Mouse (Mus musculus): ENCODE results near the gene Tmem123. TPM values are rescaled to one million over a fixed set of nuclear protein-coding genes. Genes with fewer than 3 reads are reported as not detected.

The Tmem123 gene
- polyA plus RNA-seq, 1 experiment from 2014 or later: 148 TPM

DNA sequence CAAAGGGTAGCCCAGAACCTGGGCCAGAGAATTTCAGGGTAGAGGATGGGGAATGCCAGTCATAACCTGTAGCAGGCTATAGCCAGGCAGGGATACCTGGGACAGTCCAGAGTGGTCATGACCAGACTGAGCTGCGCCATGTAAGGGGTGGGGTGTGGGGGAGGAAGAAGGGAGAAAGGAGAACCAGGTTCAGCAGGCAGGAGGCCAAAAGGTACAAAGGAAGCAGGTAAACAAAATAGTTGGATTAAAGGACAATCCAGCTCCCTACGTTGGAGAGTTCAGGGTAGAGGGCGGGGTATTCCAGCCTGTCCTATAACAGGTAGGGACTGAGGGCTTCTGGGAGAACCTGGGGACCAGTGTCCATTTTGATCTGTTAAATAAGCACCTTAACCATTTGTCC is 34.7 kb downstream of the Tmem123 start:
- Histone ChIP-seq H3K27ac (ENCODE audit: low read length) (no peak overlapping the region), H3K36me3 (ENCODE audit: control insufficient read depth, insufficient read depth, low read length) (peaks cover 5% of the 10 kb centered on the region), H3K4me1 (ENCODE audit: control insufficient read depth, insufficient read depth, low read length) (no peaks in the 10 kb centered on the region), H3K4me3 (ENCODE audit: low read depth, low read length) (no peak overlapping the region), H3K9me3 (ENCODE audit: control insufficient read depth, low read depth, low read length) (no peaks in the 10 kb centered on the region), H3K9ac (replicated peaks; ENCODE audit: low read depth, low read length) (no peak overlapping the region), H3K4me2 (replicated peaks; ENCODE audit: low read depth, low read length) (no peak overlapping the region), H3K27me3 (ENCODE audit: control insufficient read depth, insufficient read depth, low read length) (no peaks in the 10 kb centered on the region)
- WGBS: 85% methylated on average over 3 of the region's 3 CpGs
- ATAC-seq (ENCODE audit: insufficient number of reproducible peaks, insufficient read depth, low FRiP score, low read depth): no peak

DNA sequence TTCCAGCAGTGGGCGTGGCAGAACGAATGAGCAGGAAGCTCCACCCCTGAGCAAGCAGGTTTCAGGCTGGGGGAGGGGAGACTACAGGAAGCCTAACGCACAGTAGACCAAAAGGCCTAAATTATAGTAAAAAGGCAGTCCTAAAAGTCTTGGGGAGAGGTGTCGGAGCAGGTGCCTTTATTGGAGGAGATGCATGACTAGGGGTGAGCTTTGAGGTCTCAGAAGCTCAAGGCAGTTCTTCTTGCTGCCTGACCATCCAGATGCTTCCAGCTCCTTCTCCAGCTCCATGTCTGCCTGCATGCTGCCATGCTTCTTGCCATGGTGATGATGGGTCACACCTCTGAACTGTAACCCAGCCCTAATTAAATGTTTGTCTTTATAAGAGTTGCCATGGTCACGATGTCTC is 41.3 kb downstream of the Tmem123 start:
- no peaks in the 10 kb centered on the region for H3K36me3 ChIP-seq (ENCODE audit: control insufficient read depth, insufficient read depth, low read length)
- 59% methylated on average over 5 of the region's 5 CpGs for WGBS
- H3K9ac ChIP-seq (replicated peaks; ENCODE audit: low read depth, low read length): no peak overlapping the region
- ATAC-seq (ENCODE audit: insufficient number of reproducible peaks, insufficient read depth, low FRiP score, low read depth): 0 out of 2 replicates have a peak, but pooled peaks have one; percentile 18
- no peaks in the 10 kb centered on the region for H3K4me1 ChIP-seq (ENCODE audit: control insufficient read depth, insufficient read depth, low read length)
- no peak overlapping the region for H3K4me2 ChIP-seq (replicated peaks; ENCODE audit: low read depth, low read length)
- no peak overlapping the region for H3K4me3 ChIP-seq (ENCODE audit: low read depth, low read length)
- H3K27ac ChIP-seq (ENCODE audit: low read length): no peak overlapping the region
- no peaks in the 10 kb centered on the region for H3K27me3 ChIP-seq (ENCODE audit: control insufficient read depth, insufficient read depth, low read length)
- no peaks in the 10 kb centered on the region for H3K9me3 ChIP-seq (ENCODE audit: control insufficient read depth, low read depth, low read length)

DNA sequence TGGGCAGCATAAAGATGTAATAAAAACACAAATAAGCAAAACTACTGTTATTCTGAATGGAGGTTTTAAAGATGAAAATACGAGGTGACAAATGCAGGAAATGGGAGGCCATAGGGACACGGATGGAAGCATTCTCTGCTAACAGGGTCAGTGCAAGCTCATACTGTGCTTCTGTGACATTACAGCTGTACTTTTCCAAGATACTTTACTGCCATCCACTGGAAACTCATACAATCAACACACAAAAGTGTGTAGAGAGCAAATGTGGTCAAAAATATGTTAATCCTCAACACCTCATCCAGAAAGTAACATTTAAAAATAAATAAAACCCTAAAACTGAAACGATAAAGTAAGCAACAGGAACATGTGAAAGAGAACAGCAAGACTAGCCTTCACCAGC is 58.9 kb downstream of the Tmem123 start:
- Histone ChIP-seq H3K27me3 (ENCODE audit: control insufficient read depth, insufficient read depth, low read length) (no peaks in the 10 kb centered on the region), H3K4me1 (ENCODE audit: control insufficient read depth, insufficient read depth, low read length) (no peaks in the 10 kb centered on the region), H3K27ac (ENCODE audit: low read length) (no peak overlapping the region), H3K9ac (replicated peaks; ENCODE audit: low read depth, low read length) (no peak overlapping the region), H3K4me3 (ENCODE audit: low read depth, low read length) (no peak overlapping the region), H3K36me3 (ENCODE audit: control insufficient read depth, insufficient read depth, low read length) (peaks cover 38% of the 10 kb centered on the region), H3K9me3 (ENCODE audit: control insufficient read depth, low read depth, low read length) (no peaks in the 10 kb centered on the region), H3K4me2 (replicated peaks; ENCODE audit: low read depth, low read length) (no peak overlapping the region)
- WGBS: 73% methylated on average over 3 of the region's 3 CpGs
- ATAC-seq (ENCODE audit: insufficient number of reproducible peaks, insufficient read depth, low FRiP score, low read depth): no peak

DNA sequence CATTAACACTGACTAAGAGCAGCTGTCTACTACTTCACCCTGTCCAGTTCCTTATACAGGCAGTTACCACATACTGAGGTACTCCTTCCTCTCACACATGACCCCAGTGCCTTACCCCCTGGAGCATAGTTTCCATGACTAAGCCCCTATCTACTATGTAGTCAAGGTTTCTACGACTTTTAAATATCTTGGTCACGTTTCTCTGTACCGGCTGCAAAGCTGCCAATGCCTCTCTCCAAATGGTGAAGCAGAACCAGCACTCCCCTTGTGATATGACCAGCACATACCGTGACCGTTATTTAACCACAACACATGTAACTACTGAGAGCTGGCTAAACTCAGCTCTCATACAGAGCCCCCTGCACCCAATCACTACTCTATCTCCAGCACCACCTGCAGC is 61.1 kb downstream of the Tmem123 start:
- WGBS: 89% methylated on average over 5 of the region's 5 CpGs
- Histone ChIP-seq H3K9ac (replicated peaks; ENCODE audit: low read depth, low read length) (no peak overlapping the region), H3K27ac (ENCODE audit: low read length) (no peak overlapping the region), H3K36me3 (ENCODE audit: control insufficient read depth, insufficient read depth, low read length) (peaks cover 22% of the 10 kb centered on the region), H3K4me2 (replicated peaks; ENCODE audit: low read depth, low read length) (no peak overlapping the region), H3K27me3 (ENCODE audit: control insufficient read depth, insufficient read depth, low read length) (no peaks in the 10 kb centered on the region), H3K4me3 (ENCODE audit: low read depth, low read length) (no peak overlapping the region), H3K4me1 (ENCODE audit: control insufficient read depth, insufficient read depth, low read length) (no peaks in the 10 kb centered on the region), H3K9me3 (ENCODE audit: control insufficient read depth, low read depth, low read length) (no peaks in the 10 kb centered on the region)
- no peak for ATAC-seq (ENCODE audit: insufficient number of reproducible peaks, insufficient read depth, low FRiP score, low read depth)

DNA sequence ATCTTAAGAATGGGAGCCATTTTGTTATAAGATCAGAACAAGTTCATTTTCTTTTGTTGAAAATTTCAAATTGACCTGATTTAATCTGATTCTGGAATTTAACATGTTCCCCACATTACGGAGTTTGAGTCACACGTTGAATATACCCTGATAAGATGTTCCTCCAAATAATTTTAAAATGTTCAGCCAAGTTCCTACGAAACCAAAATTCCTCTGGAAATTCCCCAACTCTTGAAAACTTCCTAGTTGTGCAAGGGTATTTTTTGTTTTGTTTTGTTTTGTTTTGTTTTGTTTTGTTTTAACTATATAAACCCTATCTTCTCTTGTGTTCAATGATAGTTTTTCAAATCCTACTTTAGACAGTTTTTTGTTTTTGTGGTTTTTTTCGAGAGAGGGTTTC is 64.9 kb downstream of the Tmem123 start:
- WGBS: 89% methylated on average over 4 of the region's 4 CpGs
- H3K36me3 ChIP-seq (ENCODE audit: control insufficient read depth, insufficient read depth, low read length): peaks cover 15% of the 10 kb centered on the region

DNA sequence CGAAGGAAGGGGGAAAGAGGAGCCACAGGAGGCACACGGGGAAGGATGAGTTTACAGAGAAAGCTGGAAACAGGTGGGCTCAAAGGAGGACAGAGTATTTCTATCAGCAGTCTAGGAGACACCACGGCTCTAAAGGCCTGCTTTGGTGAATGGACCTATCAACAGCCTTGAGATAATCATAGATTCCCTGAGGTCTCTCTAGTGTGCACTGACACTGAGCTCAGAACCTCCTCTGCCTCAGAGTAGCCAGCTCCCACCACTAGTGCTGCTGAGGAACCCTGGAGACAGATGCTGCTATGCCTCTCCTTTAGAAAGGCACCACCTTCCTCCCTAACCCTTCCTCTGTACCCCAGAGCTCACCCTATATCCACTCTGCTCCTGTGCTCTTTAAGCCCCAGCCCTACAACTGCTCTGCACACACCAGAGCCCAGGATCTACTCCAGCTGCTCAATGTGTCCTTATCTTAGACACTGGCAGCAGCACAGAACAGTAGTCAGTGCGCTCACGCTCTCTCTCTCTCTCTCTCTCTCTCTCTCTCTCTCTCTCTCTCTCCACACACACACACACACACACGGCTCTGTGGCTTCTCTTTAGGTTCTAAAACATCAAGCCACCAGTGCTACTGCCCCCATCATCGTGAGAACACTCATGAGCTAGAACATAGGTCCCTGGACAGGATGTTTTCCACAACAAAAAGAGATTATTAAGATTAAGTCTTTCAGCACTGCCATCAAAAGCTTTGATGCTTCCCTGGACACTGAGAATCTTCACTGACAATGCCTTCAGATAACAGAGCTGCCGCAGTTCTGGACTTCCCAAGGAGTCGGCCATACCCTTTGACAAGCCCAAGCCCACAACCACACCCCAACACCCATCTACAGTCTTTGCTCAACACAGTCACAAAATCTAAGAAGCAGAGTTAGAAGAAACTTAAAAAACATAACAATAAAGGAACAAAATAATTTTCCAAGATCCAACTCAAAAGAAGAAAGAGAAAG is 66.0 kb downstream of the Tmem123 start:
- H3K36me3 ChIP-seq (ENCODE audit: control insufficient read depth, insufficient read depth, low read length): peaks cover 17% of the 10 kb centered on the region; the same call in 1 of the 2 replicates
- H3K27ac ChIP-seq (ENCODE audit: low read length): no peak overlapping the region
- peaks cover 5% of the 10 kb centered on the region for H3K4me1 ChIP-seq (ENCODE audit: control insufficient read depth, insufficient read depth, low read length)
- H3K4me3 ChIP-seq (ENCODE audit: low read depth, low read length): no peak overlapping the region
- WGBS: 77% methylated on average over 9 of the region's 9 CpGs
- ATAC-seq (ENCODE audit: insufficient number of reproducible peaks, insufficient read depth, low FRiP score, low read depth): peak; percentile 71; the same call in 1 of the 2 replicates
- no peaks in the 10 kb centered on the region for H3K27me3 ChIP-seq (ENCODE audit: control insufficient read depth, insufficient read depth, low read length)
- H3K9ac ChIP-seq (replicated peaks; ENCODE audit: low read depth, low read length): no peak overlapping the region
- no peak overlapping the region for H3K4me2 ChIP-seq (replicated peaks; ENCODE audit: low read depth, low read length)
- H3K9me3 ChIP-seq (ENCODE audit: control insufficient read depth, low read depth, low read length): no peaks in the 10 kb centered on the region

More for the DNA sequence above, 64.9 kb downstream of the Tmem123 start:
- ATAC-seq (ENCODE audit: insufficient number of reproducible peaks, insufficient read depth, low FRiP score, low read depth): no peak
- Histone ChIP-seq H3K4me1 (ENCODE audit: control insufficient read depth, insufficient read depth, low read length) (peaks cover 5% of the 10 kb centered on the region), H3K27me3 (ENCODE audit: control insufficient read depth, insufficient read depth, low read length) (no peaks in the 10 kb centered on the region), H3K4me2 (replicated peaks; ENCODE audit: low read depth, low read length) (no peak overlapping the region), H3K9me3 (ENCODE audit: control insufficient read depth, low read depth, low read length) (no peaks in the 10 kb centered on the region), H3K27ac (ENCODE audit: low read length) (no peak overlapping the region), H3K9ac (replicated peaks; ENCODE audit: low read depth, low read length) (no peak overlapping the region), H3K4me3 (ENCODE audit: low read depth, low read length) (no peak overlapping the region)

DNA sequence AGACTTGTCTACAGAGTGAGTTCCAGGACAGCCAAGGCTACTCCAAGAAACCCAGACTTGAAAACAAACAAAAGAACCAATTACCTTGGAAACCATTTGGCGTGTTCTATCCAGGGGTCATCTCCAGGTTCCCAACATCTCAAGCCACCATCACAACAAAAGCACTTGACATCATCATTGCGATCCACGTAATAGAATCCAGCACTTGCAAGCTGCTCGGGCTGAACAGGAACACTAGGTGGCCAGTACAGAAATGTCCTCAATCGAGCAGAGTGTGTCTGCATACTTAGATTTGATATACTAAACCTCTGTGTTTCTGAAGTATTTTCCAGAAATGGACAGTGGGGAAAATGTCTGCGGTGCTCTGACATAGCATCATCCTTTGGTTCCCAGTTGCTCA is 69.6 kb downstream of the Tmem123 start:
- no peak overlapping the region for H3K27ac ChIP-seq (ENCODE audit: low read length)
- WGBS: 89% methylated on average over 6 of the region's 6 CpGs
- H3K36me3 ChIP-seq (ENCODE audit: control insufficient read depth, insufficient read depth, low read length): peaks cover 13% of the 10 kb centered on the region; the same call in 1 of the 2 replicates
- H3K4me2 ChIP-seq (replicated peaks; ENCODE audit: low read depth, low read length): 0 out of 2 replicates have a peak overlapping the region, but pooled peaks have one; percentile 8
- H3K9me3 ChIP-seq (ENCODE audit: control insufficient read depth, low read depth, low read length): no peaks in the 10 kb centered on the region
- no peak for ATAC-seq (ENCODE audit: insufficient number of reproducible peaks, insufficient read depth, low FRiP score, low read depth)
- no peak overlapping the region for H3K4me3 ChIP-seq (ENCODE audit: low read depth, low read length)
- peaks cover 5% of the 10 kb centered on the region for H3K4me1 ChIP-seq (ENCODE audit: control insufficient read depth, insufficient read depth, low read length)
- H3K27me3 ChIP-seq (ENCODE audit: control insufficient read depth, insufficient read depth, low read length): no peaks in the 10 kb centered on the region
- no peak overlapping the region for H3K9ac ChIP-seq (replicated peaks; ENCODE audit: low read depth, low read length)

DNA sequence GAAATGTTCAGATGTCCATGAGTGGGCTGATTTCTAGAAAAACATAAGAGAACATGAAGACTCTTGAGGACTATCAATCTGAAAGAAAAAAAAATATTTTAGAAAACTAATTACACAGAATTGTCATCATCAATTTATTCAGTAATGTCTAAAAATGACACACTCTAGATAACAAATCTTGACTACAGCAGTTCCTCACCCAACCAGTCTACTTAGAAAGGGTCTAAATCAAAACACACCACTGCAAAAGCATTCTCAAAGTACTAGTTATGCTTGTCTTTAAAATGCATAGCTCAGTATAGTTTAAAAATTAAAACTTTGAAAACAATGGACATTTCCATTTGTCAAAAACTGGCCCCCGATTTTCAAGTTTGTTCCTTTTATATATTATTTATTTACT is 71.5 kb downstream of the Tmem123 start:
- ATAC-seq (ENCODE audit: insufficient number of reproducible peaks, insufficient read depth, low FRiP score, low read depth): no peak
- H3K36me3 ChIP-seq (ENCODE audit: control insufficient read depth, insufficient read depth, low read length): peaks cover 13% of the 10 kb centered on the region; the same call in 1 of the 2 replicates
- H3K4me3 ChIP-seq (ENCODE audit: low read depth, low read length): no peak overlapping the region; the same call in 1 of the 2 replicates
- H3K9me3 ChIP-seq (ENCODE audit: control insufficient read depth, low read depth, low read length): no peaks in the 10 kb centered on the region
- peak overlapping the region; percentile 58; the same call in 1 of the 2 replicates for H3K4me2 ChIP-seq (replicated peaks; ENCODE audit: low read depth, low read length)
- H3K4me1 ChIP-seq (ENCODE audit: control insufficient read depth, insufficient read depth, low read length): peaks cover 5% of the 10 kb centered on the region
- H3K27ac ChIP-seq (ENCODE audit: low read length): no peak overlapping the region
- no peak overlapping the region for H3K9ac ChIP-seq (replicated peaks; ENCODE audit: low read depth, low read length)
- H3K27me3 ChIP-seq (ENCODE audit: control insufficient read depth, insufficient read depth, low read length): no peaks in the 10 kb centered on the region
- 72% methylated on average over 1 of the region's 1 CpGs for WGBS
